Mouse (Mus musculus) B cell, adult 67 days (primary cell): Measurements from ENCODE around the gene Emc1. TPM values are rescaled to one million over a fixed set of nuclear protein-coding genes. Genes with fewer than 3 reads are reported as not detected.

ENCODE experiments used
- total RNA-seq, 2 experiments: library from RNA; stranded (reverse); gene quantifications; 4 replicates each; pipeline ENCODE4 v1.2.4; 2023

Emc1 gene
- total RNA-seq, result 10 to 100 TPM; 39.9 to 41.6 TPM

DNA sequence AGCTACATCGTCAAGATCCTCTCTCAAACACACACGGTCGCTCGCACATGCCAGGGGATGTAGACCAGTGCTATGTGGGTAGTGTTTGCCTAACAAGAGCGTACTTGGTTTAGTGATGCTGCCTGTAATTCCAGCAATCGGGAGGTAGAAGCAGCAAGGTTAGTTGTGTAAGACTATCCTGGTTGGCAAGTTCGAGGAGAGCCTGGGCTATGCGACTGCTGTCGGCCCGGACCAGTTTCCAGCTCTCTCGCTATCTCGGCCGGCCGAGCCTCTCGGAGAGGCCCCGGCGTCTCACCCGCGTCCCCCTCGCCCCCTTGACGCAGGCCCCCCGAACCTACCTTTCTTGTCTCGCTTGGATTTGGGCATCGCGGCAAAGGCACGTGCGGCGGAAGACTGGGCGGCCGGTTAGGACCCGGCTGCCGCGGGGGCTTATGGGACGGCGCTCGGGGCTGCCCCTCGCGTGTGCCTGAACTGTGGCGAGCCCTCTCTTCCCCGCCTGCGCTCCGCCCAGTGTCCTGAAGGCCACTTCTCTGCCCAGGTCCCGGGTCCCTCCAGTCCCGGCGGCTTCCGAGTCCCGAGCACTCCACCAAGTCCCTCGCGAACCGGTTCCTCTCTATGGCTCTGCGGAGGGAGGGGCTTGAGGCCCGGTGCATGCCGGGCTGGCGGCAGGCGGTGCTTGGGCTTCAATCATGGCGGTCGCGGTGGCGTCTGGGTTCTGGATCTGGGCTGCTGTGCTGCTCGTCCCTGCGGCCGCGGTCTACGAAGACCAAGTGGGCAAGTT lies at the start of gene Emc1, which contains the start of the genes Mrto4 and Ubr4:
Emc1 (plus strand) TSS at position 657 of the 781 bp plus-strand sequence.
Mrto4 (minus strand) TSS at position 646 of the 781 bp plus-strand sequence.
Ubr4 (plus strand) TSS at position 679 of the 781 bp plus-strand sequence.

DNA sequence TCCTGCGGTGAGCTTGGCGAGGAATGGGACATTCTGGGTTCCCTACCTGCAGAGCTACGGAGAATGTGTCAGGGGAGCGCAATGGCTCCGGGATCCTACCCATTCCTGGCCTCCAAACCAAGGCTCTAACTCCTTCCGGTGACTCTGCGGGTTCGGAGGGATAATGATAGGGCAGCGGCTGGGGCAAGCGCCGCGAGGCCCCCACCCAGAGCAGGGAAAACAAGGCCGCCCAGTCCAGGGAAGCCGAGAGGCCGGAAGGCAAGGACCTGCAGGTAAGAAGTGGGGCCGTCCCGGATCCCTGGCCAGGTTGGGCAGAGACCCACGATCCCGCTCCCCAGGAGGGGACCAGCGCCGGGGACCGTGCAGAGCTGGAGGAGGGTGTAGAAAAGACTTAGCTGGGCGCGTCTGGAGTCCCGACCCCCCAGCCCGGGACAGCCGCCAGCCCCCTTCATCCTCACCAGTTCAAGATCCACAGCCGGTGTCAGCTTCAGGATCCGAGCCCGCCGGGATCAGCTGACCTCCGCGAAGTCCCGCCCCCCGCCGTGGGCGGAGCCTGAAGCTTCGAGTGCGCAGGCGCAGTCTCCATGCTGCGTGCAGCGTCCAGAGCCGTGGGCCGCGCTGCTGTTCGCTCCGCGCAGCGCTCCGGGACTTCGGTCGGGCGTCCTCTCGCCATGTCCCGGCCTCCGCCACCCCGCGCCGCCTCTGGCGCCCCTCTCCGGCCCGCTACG lies 42.1 kb upstream of the Emc1 start, which contains the start of the genes Pqlc2 and Akr7a5:
Pqlc2 (minus strand) TSS at position 538 of the 728 bp plus-strand sequence.
Akr7a5 (plus strand) TSS at position 574 of the 728 bp plus-strand sequence.

Other genes with a start within 250 kb of the Emc1 start
- 100 to 1,000 TPM; 119 to 120 TPM for gene Minos1, start 221.5 kb upstream of the Emc1 start, total RNA-seq
- gene Capzb, start 159.7 kb upstream of the Emc1 start, total RNA-seq, result 100 to 1,000 TPM; 426 to 442 TPM
- 10 to 100 TPM; 31.3 to 33.5 TPM for gene Pqlc2, start 41.9 kb upstream of the Emc1 start, total RNA-seq
- 10 to 100 TPM; 23.5 to 28.8 TPM for gene Akr7a5, start 41.8 kb upstream of the Emc1 start, total RNA-seq
- 10 to 100 TPM; 90.7 to 90.9 TPM for gene Mrto4, start within 50 bp of the Emc1 start, total RNA-seq
- 100 to 1,000 TPM; 199 to 216 TPM for gene Ubr4, start within 50 bp of the Emc1 start, total RNA-seq
- 1 to 10 TPM; 1.0 to 2.0 TPM for gene Iffo2, start 178.0 kb downstream of the Emc1 start, total RNA-seq